Mouse (Mus musculus) adrenal gland, postnatal 25 days (tissue): Measurements from ENCODE around the gene Fhl3. TPM values are rescaled to one million over a fixed set of nuclear protein-coding genes. Genes with fewer than 3 reads are reported as not detected.
"Not testable (repeated sequence)": the region's sequence is repeated elsewhere in the genome, so short reads cannot be mapped to it uniquely, and the experiment has no call there.

Experiments
- DNase-seq: peaks from one replicate; pipeline ENCODE4 v3.0.0; 2021; ENCODE audit warnings: mixed read lengths
- total RNA-seq: library from RNA; stranded (reverse); gene quantifications from 2 replicates; pipeline ENCODE4 v1.2.3, GENCODE M21; 2021

The Fhl3 gene
- total RNA-seq, 1 experiment from 2014 or later: 8.7 TPM

- DNase-seq: no peak
These were observed 17.0 kb upstream of the Fhl3 start for GRCm38 (mm10) chr4:124683474-124683873.

GRCm38 (mm10) chr4:124685004-124685403 lies 15.5 kb upstream of the Fhl3 start:
- no peak for DNase-seq

GRCm38 (mm10) chr4:124685453-124685852 lies 15.0 kb upstream of the Fhl3 start:
- DNase-seq: no peak

- no peak for DNase-seq
These were observed 14.6 kb upstream of the Fhl3 start for GRCm38 (mm10) chr4:124685897-124686402.

- DNase-seq: no peak
These were observed 9.0 kb upstream of the Fhl3 start for GRCm38 (mm10) chr4:124691455-124691854.

GRCm38 (mm10) chr4:124692416-124692861 lies 8.1 kb upstream of the Fhl3 start:
- no peak for DNase-seq

- DNase-seq: peak; percentile 82
These were observed 7.2 kb upstream of the Fhl3 start, which contains the start of gene Utp11 for GRCm38 (mm10) chr4:124693135-124693894. Gene Utp11, minus strand, starts transcription at chr4:124693600.

- DNase-seq: no peak
These were observed 5.9 kb upstream of the Fhl3 start for GRCm38 (mm10) chr4:124694572-124694971.

- DNase-seq: no peak
These were observed 4.5 kb upstream of the Fhl3 start for GRCm38 (mm10) chr4:124695786-124696516.

GRCm38 (mm10) chr4:124699791-124700190 lies 710 bp upstream of the Fhl3 start:
- no peak for DNase-seq

- DNase-seq: no peak
These were observed 748 bp downstream of the Fhl3 start for GRCm38 (mm10) chr4:124701052-124701845.

- no peak for DNase-seq
These were observed 1.4 kb downstream of the Fhl3 start for GRCm38 (mm10) chr4:124701916-124702315.

GRCm38 (mm10) chr4:124703406-124703805 lies 2.9 kb downstream of the Fhl3 start:
- DNase-seq: no peak

GRCm38 (mm10) chr4:124703881-124704796 lies 3.6 kb downstream of the Fhl3 start:
- DNase-seq: no peak

- DNase-seq: peak; percentile 17
These were observed 4.4 kb downstream of the Fhl3 start for GRCm38 (mm10) chr4:124704797-124705474.

- DNase-seq: no peak
These were observed 5.3 kb downstream of the Fhl3 start for GRCm38 (mm10) chr4:124705661-124706269.

GRCm38 (mm10) chr4:124707381-124708199 lies 7.1 kb downstream of the Fhl3 start:
- not testable (repeated sequence) for DNase-seq

GRCm38 (mm10) chr4:124708200-124708517 lies 7.7 kb downstream of the Fhl3 start:
- DNase-seq: not testable (repeated sequence)
